Mouse (Mus musculus): ENCODE data around the gene Bola1. TPM values are rescaled to one million over a fixed set of nuclear protein-coding genes. Genes with fewer than 3 reads are reported as not detected.

The Bola1 gene
- polyA plus RNA-seq, 1 experiment from 2014 or later, result 56.4 TPM

DNA sequence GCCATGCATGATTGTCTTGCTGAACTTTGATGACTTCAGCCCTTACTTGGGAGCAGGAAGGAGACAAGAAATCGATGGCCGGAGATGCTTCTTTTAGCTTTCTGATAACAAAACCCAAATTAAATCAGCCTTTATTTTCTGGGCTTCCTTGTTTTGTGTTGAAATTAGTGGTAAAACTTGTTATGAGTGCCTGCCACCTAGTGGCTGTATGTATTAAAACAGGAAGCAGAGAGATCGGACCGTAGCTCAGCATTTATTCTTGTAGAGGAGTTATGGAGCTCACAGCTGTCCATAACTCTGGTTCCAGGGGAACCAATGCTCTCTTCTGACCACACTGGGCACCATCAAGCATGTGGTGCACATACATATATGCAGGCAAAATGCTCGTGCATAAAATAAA lies 71.6 kb downstream of the Bola1 start:
- ATAC-seq, result peak; percentile 29; the same call in 1 of the 2 replicates
- no peak overlapping the region for H3K9ac ChIP-seq (ENCODE audit: low read depth, low read length)
- WGBS, result 14% methylated on average over 5 of the region's 5 CpGs

More for the DNA sequence above, 71.6 kb downstream of the Bola1 start:
- TF ChIP-seq CTCF (IDR thresholded peaks at IDR 0.05; ENCODE audit: low read depth), result peak; percentile 84
- no peak overlapping the region for H3K4me2 ChIP-seq (replicated peaks; ENCODE audit: low read depth)
- H3K4me1 ChIP-seq (replicated peaks; ENCODE audit: control insufficient read depth, insufficient read depth, low read length), result no peaks in the 10 kb centered on the region
- no peaks in the 10 kb centered on the region for H3K9me3 ChIP-seq (ENCODE audit: control insufficient read depth)
- H3K36me3 ChIP-seq (ENCODE audit: control insufficient read depth, insufficient read depth), result peaks cover 32% of the 10 kb centered on the region
- H3K27ac ChIP-seq (ENCODE audit: low read depth, low read length), result no peak overlapping the region
- H3K27me3 ChIP-seq (replicated peaks; ENCODE audit: control insufficient read depth, insufficient read depth, low read length), result no peaks in the 10 kb centered on the region
- no peak overlapping the region for H3K4me3 ChIP-seq (ENCODE audit: low read depth, low read length)

Small RNA genes lying within 50 kb of the gene (microRNA-seq; reads per million reads assigned to microRNA genes)
- not detected for gene Gm44492
- gene Gm47311, result not detected
- not detected for gene Gm47313

Other genes starting within 250 kb of the Bola1 start
- 18.9 and 23.8 TPM in 2 replicates for gene Plekho1, start 223.7 kb downstream of the Bola1 start, polyA plus RNA-seq (2015; fragmentation: Nextera tagmentation; extraction: Ambion mirVana)
- gene Vps45, start 161.2 kb downstream of the Bola1 start, polyA plus RNA-seq (2015; fragmentation: Nextera tagmentation; extraction: Ambion mirVana), result 22.5 and 27.1 TPM in 2 replicates
- gene Otud7b, start 115.2 kb downstream of the Bola1 start, polyA plus RNA-seq (2015; fragmentation: Nextera tagmentation; extraction: Ambion mirVana), result 16.6 and 17.0 TPM in 2 replicates
- gene Mtmr11, start 57.7 kb downstream of the Bola1 start, polyA plus RNA-seq (2015; fragmentation: Nextera tagmentation; extraction: Ambion mirVana), result 28.7 and 34.5 TPM in 2 replicates
- gene Sf3b4, start 47.4 kb downstream of the Bola1 start, polyA plus RNA-seq (2015; fragmentation: Nextera tagmentation; extraction: Ambion mirVana), result 63.5 and 66.8 TPM in 2 replicates
- 2.3 and 3.5 TPM in 2 replicates for gene Sv2a, start 38.6 kb downstream of the Bola1 start, polyA plus RNA-seq (2015; fragmentation: Nextera tagmentation; extraction: Ambion mirVana)
- 0.42 TPM in 1 of 2 replicates, not detected in the other for gene Hist2h2ab, start 156 bp upstream of the Bola1 start, polyA plus RNA-seq (2015; fragmentation: Nextera tagmentation; extraction: Ambion mirVana)
- gene Hist2h2ac, start 1.2 kb upstream of the Bola1 start, polyA plus RNA-seq (2015; fragmentation: Nextera tagmentation; extraction: Ambion mirVana), result 2.3 and 3.4 TPM in 2 replicates
- gene Hist2h2be, start 1.4 kb upstream of the Bola1 start, polyA plus RNA-seq (2015; fragmentation: Nextera tagmentation; extraction: Ambion mirVana), result 1.5 and 2.2 TPM in 2 replicates
- 1.1 and 1.5 TPM in 2 replicates for gene Hist2h3c2, start 19.4 kb upstream of the Bola1 start, polyA plus RNA-seq (2015; fragmentation: Nextera tagmentation; extraction: Ambion mirVana)
- gene Hist2h2aa2, start 20.6 kb upstream of the Bola1 start, polyA plus RNA-seq (2015; fragmentation: Nextera tagmentation; extraction: Ambion mirVana), result 87.4 and 108 TPM in 2 replicates
- 30.6 and 55.7 TPM in 2 replicates for gene Hist2h2aa1, start 25.8 kb upstream of the Bola1 start, polyA plus RNA-seq (2015; fragmentation: Nextera tagmentation; extraction: Ambion mirVana)
- gene Hist2h3c1, start 27.0 kb upstream of the Bola1 start, polyA plus RNA-seq (2015; fragmentation: Nextera tagmentation; extraction: Ambion mirVana), result 0.42 and 1.1 TPM in 2 replicates
- 2.1 and 4.7 TPM in 2 replicates for gene Hist2h4, start 43.6 kb upstream of the Bola1 start, polyA plus RNA-seq (2015; fragmentation: Nextera tagmentation; extraction: Ambion mirVana)
- gene Hist2h3b, start 48.9 kb upstream of the Bola1 start, polyA plus RNA-seq (2015; fragmentation: Nextera tagmentation; extraction: Ambion mirVana), result 13.3 and 19.9 TPM in 2 replicates
- gene Hist2h2bb, start 50.0 kb upstream of the Bola1 start, polyA plus RNA-seq (2015; fragmentation: Nextera tagmentation; extraction: Ambion mirVana), result 2.3 and 3.9 TPM in 2 replicates
- gene Fcgr1, start 74.3 kb upstream of the Bola1 start, polyA plus RNA-seq (2015; fragmentation: Nextera tagmentation; extraction: Ambion mirVana), result 2.7 TPM in 2 replicates
- gene BC107364, start 232.6 kb upstream of the Bola1 start, polyA plus RNA-seq (2015; fragmentation: Nextera tagmentation; extraction: Ambion mirVana), result 0.54 and 0.56 TPM in 2 replicates

All from intestine, postnatal 0 days (tissue).